Mouse (Mus musculus) cerebellum, adult 9-10 months (tissue): ENCODE data around the gene Btbd35f24.
"Not testable (repeated sequence)": the region's sequence is repeated elsewhere in the genome, so short reads cannot be mapped to it uniquely, and the experiment has no call there.

Experiments
- DNase-seq: peaks from one replicate; pipeline ENCODE4 v3.0.0; 2022

The Btbd35f24 gene

GRCm38 (mm10) chrX:3195727-3196126 is at the start of gene Btbd35f24:
Gene Btbd35f24, minus strand, starts transcription at chrX:3195827.
- DNase-seq, result not testable (repeated sequence)
